Mouse (Mus musculus) cortical plate, adult 2 months (tissue): ENCODE data around the gene Tmem183a.

Experiments used
- CTCF ChIP-seq: fragments of 200-500 bp; IDR thresholded peaks from 2 replicates; pipeline ENCODE4 v1.5.1; 2011; ENCODE audit warnings: mild to moderate bottlenecking, control low read depth, low read length; ENCODE audit not compliant: insufficient read depth; ENCODE audit errors: extremely low read depth
- POLR2A ChIP-seq: fragments of 200-500 bp; IDR thresholded peaks from 2 replicates; pipeline ENCODE4 v1.6.1; 2011; ENCODE audit warnings: mild to moderate bottlenecking, low read length, control low read depth; ENCODE audit not compliant: insufficient read depth; ENCODE audit errors: extremely low read depth

GRCm38 (mm10) chr1:134398210-134398609 lies 36.4 kb upstream of the Tmem183a start:
- TF ChIP-seq CTCF (no peak), POLR2A (no peak)
